Mouse (Mus musculus) stomach, embryonic 16.5 days (tissue): ENCODE data around the gene Smpd3. TPM values are rescaled to one million over a fixed set of nuclear protein-coding genes. Genes with fewer than 3 reads are reported as not detected.
"Not testable (repeated sequence)": the region's sequence is repeated elsewhere in the genome, so short reads cannot be mapped to it uniquely, and the experiment has no call there.

ENCODE experiments used
- ATAC-seq: fragments of 200-750 bp; cut with Nextera tagmentation; 2 replicates; pipeline ENCODE4 v1.8.0; 2017; ENCODE audit warnings: moderate number of reproducible peaks, moderate TSS enrichment; ENCODE audit not compliant: insufficient read depth, low FRiP score
- H3K27ac ChIP-seq: fragments of 300-500 bp; sonication (generic); 2 replicates; pipeline ENCODE4 v1.5.1; 2014; ENCODE audit warnings: low read length
- H3K27me3 ChIP-seq: fragments of 300-500 bp; sonication (generic); 2 replicates; pipeline ENCODE4 v1.6.1; 2014; ENCODE audit warnings: low read length, control low read depth, mixed read lengths; ENCODE audit not compliant: control insufficient read depth, insufficient read depth
- H3K36me3 ChIP-seq: fragments of 300-500 bp; sonication (generic); 2 replicates; pipeline ENCODE4 v1.6.1; 2014; ENCODE audit warnings: low read length; ENCODE audit not compliant: control insufficient read depth, insufficient read depth
- H3K4me1 ChIP-seq: fragments of 300-500 bp; sonication (generic); 2 replicates; pipeline ENCODE4 v1.6.1; 2014; ENCODE audit warnings: low read length, control low read depth, mixed read lengths; ENCODE audit not compliant: control insufficient read depth, insufficient read depth
- H3K4me2 ChIP-seq: fragments of 300-500 bp; sonication (generic); 2 replicates; pipeline ENCODE4 v1.6.1; 2014; ENCODE audit warnings: low read depth, low read length, mixed read lengths
- H3K4me3 ChIP-seq: fragments of 300-500 bp; sonication (generic); replicated peaks from 2 replicates; pipeline ENCODE4 v1.5.1; 2014; ENCODE audit warnings: mild to moderate bottlenecking, low read length
- H3K9ac ChIP-seq: fragments of 300-500 bp; sonication (generic); 2 replicates; pipeline ENCODE4 v1.6.1; 2014; ENCODE audit warnings: low read length
- H3K9me3 ChIP-seq: fragments of 300-500 bp; sonication (generic); replicated peaks from 2 replicates; pipeline ENCODE4 v1.6.1; 2016; ENCODE audit warnings: low read length, control low read depth; ENCODE audit not compliant: control insufficient read depth
- WGBS: fragments of 180-500 bp; shearing (Covaris S2); extraction: QIAGEN DNeasy Blood & Tissue Kit; methylation state at CpG from one replicate; pipeline ENCODE4 v1.1.7; 2014; 5-methylcytosine and 5-hydroxymethylcytosine counted together
- polyA plus RNA-seq: library from polyadenylated mRNA; unstranded; fragments of >200 nt; fragmentation: Nextera tagmentation; extraction: Ambion mirVana; gene quantifications from 2 replicates; pipeline ENCODE4 v1.2.1, GENCODE M21; 2015

The Smpd3 gene
- polyA plus RNA-seq, 1 experiment from 2014 or later, result 24.5 TPM

GRCm38 (mm10) chr8:106316506-106316905 is 21.3 kb downstream of the Smpd3 start:
- Histone ChIP-seq H3K27me3 (no peaks in the 10 kb centered on the region), H3K4me2 (no peak overlapping the region), H3K9me3 (no peaks in the 10 kb centered on the region), H3K9ac (no peak overlapping the region), H3K36me3 (no peaks in the 10 kb centered on the region), H3K4me3 (no peak overlapping the region), H3K27ac (no peak overlapping the region), H3K4me1 (0 out of 2 replicates have a peak, but pooled peaks cover 6% of the 10 kb centered on the region)
- ATAC-seq, result no peak
- 63% methylated on average over 10 of the region's 10 CpGs for WGBS

GRCm38 (mm10) chr8:106315402-106316187 is 22.2 kb downstream of the Smpd3 start:
- no peaks in the 10 kb centered on the region for H3K36me3 ChIP-seq
- H3K27me3 ChIP-seq, result no peaks in the 10 kb centered on the region
- peak; percentile 85 for ATAC-seq
- H3K4me1 ChIP-seq, result 0 out of 2 replicates have a peak, but pooled peaks cover 6% of the 10 kb centered on the region
- no peak overlapping the region for H3K4me3 ChIP-seq
- peak overlapping the region; percentile 57 for H3K27ac ChIP-seq
- no peak overlapping the region for H3K4me2 ChIP-seq
- no peak overlapping the region for H3K9ac ChIP-seq
- 68% methylated on average over 6 of the region's 6 CpGs for WGBS
- no peaks in the 10 kb centered on the region for H3K9me3 ChIP-seq

- Histone ChIP-seq H3K36me3 (no peaks in the 10 kb centered on the region), H3K9ac (no peak overlapping the region), H3K4me1 (peaks cover 11% of the 10 kb centered on the region; the same call in 1 of the 2 replicates), H3K4me3 (no peak overlapping the region), H3K27me3 (no peaks in the 10 kb centered on the region), H3K4me2 (no peak overlapping the region), H3K9me3 (no peaks in the 10 kb centered on the region), H3K27ac (no peak overlapping the region)
- ATAC-seq, result no peak
- 45% methylated on average over 2 of the region's 2 CpGs for WGBS
These were observed 24.0 kb downstream of the Smpd3 start for GRCm38 (mm10) chr8:106313799-106314198.

GRCm38 (mm10) chr8:106313120-106313737 is 24.6 kb downstream of the Smpd3 start:
- 81% methylated on average over 6 of the region's 6 CpGs for WGBS
- Histone ChIP-seq H3K9me3 (no peaks in the 10 kb centered on the region), H3K27me3 (no peaks in the 10 kb centered on the region), H3K9ac (no peak overlapping the region), H3K4me1 (peaks cover 14% of the 10 kb centered on the region; the same call in 1 of the 2 replicates), H3K4me3 (no peak overlapping the region), H3K36me3 (no peaks in the 10 kb centered on the region), H3K4me2 (no peak overlapping the region), H3K27ac (no peak overlapping the region)
- no peak for ATAC-seq

GRCm38 (mm10) chr8:106311967-106312366 is 25.8 kb downstream of the Smpd3 start:
- H3K4me1 ChIP-seq, result peaks cover 20% of the 10 kb centered on the region
- H3K4me2 ChIP-seq, result no peak overlapping the region
- ATAC-seq, result no peak
- no peak overlapping the region for H3K4me3 ChIP-seq
- H3K36me3 ChIP-seq, result no peaks in the 10 kb centered on the region
- 95% methylated on average over 1 of the region's 1 CpGs for WGBS
- no peak overlapping the region for H3K27ac ChIP-seq
- no peaks in the 10 kb centered on the region for H3K9me3 ChIP-seq
- H3K27me3 ChIP-seq, result no peaks in the 10 kb centered on the region
- no peak overlapping the region for H3K9ac ChIP-seq

- H3K27me3 ChIP-seq, result no peaks in the 10 kb centered on the region
- WGBS, result 85% methylated on average over 5 of the region's 5 CpGs
- ATAC-seq, result no peak
- H3K4me2 ChIP-seq, result no peak overlapping the region
- no peak overlapping the region for H3K27ac ChIP-seq
- no peak overlapping the region for H3K9ac ChIP-seq
- peaks cover 30% of the 10 kb centered on the region for H3K4me1 ChIP-seq
- H3K9me3 ChIP-seq, result no peaks in the 10 kb centered on the region
- no peaks in the 10 kb centered on the region for H3K36me3 ChIP-seq
- H3K4me3 ChIP-seq, result no peak overlapping the region
These were observed 27.6 kb downstream of the Smpd3 start for GRCm38 (mm10) chr8:106310026-106310652.

DNA sequence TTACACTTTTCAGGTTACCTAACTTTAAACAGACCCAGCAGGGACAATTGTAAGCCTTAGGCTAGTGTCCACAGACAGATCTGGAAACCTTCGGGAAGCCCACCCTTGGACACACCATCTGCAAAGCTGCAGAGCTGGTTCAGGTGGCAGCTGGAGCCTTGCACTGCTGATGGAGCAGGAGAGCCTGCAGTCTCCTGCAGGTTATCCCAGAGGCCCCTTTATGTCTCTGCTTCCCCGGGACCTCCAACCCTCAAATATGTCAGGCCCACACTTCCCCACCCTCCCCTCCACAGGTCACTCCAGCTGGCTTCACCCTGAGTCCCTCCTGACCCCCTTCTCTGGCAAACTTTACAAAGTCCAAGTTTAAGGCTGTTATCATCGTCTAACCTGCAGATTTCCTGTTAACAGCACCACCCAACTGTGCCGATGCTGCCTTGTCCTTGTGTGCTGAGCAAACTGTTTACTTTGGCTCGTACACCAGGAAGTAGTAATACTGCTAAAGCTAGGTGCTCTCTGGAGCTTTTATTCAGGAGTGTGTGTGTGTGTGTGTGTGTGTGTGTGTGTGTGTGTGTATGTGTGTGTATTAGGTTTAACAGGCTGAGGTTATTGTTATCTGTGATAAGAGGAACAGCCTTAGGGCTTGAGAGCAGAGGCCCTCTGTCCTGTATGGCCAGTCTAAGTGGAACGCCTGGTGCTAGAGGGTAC is 29.6 kb downstream of the Smpd3 start:
- peak overlapping the region; percentile 86 for H3K27ac ChIP-seq
- H3K4me2 ChIP-seq, result peak overlapping the region; percentile 24; the same call in 1 of the 2 replicates
- not testable (repeated sequence) for H3K9me3 ChIP-seq, H3K9ac ChIP-seq, H3K36me3 ChIP-seq, H3K27me3 ChIP-seq, H3K4me3 ChIP-seq
- H3K4me1 ChIP-seq, result peaks cover 24% of the 10 kb centered on the region
- ATAC-seq, result peak; percentile 96
- WGBS, result 20% methylated on average over 6 of the region's 6 CpGs

DNA sequence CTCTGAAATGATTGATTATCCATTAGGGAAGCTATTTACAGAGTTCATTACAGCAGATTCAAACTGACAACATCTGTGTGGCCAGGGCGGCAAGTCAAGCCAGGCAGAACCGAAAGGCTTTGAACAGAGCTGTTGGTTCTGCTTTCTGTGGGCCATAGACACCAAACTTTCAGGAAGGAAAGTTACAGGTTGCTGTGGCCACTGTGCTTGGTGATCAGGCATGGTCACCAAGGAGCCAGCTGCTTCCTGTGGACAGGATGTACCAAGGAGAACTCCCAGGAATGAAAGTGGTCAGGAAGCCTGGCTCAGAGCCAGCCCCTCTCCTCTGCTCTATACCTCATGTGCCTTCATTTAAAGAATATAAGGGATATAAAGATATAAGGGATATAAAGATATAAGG is 30.2 kb downstream of the Smpd3 start:
- Histone ChIP-seq H3K36me3 (no peaks in the 10 kb centered on the region), H3K27me3 (no peaks in the 10 kb centered on the region), H3K4me3 (no peak overlapping the region), H3K4me2 (no peak overlapping the region), H3K4me1 (peaks cover 24% of the 10 kb centered on the region), H3K27ac (peak overlapping the region; percentile 86), H3K9ac (no peak overlapping the region; the same call in 1 of the 2 replicates), H3K9me3 (no peaks in the 10 kb centered on the region)
- WGBS, result 13% methylated on average over 2 of the region's 2 CpGs
- ATAC-seq, result 0 out of 2 replicates have a peak, but pooled peaks have one; percentile 26
